In genomic region chr8:11136566-11136965, GRCm38 (mm10) we compare ENCODE assay signal across 31 mouse cellular contexts.
DNase-seq lines count a peak whose midpoint lies in the region; ATAC-seq lines count a peak whose summit lies in the region.
"Had no signal": no experiment of that assay in that cellular context is flagged by ENCODE, and none has a peak within 500 bp of the region (broad histone marks: within the 10 kb centered on the region; RNA-seq: fewer than 3 reads in every experiment).

No protein-coding gene starts in this region.

- H3K9ac ChIP-seq in embryonic facial prominence, embryonic 13.5 days = no peak overlapping the region
- H3K9ac ChIP-seq in hindbrain, embryonic 16.5 days (ENCODE audit: low read depth, low read length) = no peak overlapping the region
- H3K9ac ChIP-seq: forebrain, embryonic 12.5 days; heart, embryonic 13.5 days; intestine, embryonic 15.5 days; limb, embryonic 15.5 days; liver, embryonic 13.5 days; neural tube, embryonic 15.5 days had no signal

- peak; percentile 9 to 13 for DNase-seq in adrenal gland, postnatal 36 days
- DNase-seq in adrenal gland, postnatal 14 days = no peak
- peak; percentile 9 for DNase-seq in 416B (ENCODE audit: low read depth)
- DNase-seq in limb, embryonic 10.5 days (ENCODE audit: low spot score) = no peak
- no peak for DNase-seq in hindbrain, embryonic 10.5 days (ENCODE audit: low spot score)
- DNase-seq: cerebellum, adult 2 months; cerebellum, postnatal 14 days; gastrocnemius, postnatal 10 days; heart, postnatal 10 days; kidney, adult 2 months; kidney, postnatal 36 days; layer of hippocampus, postnatal 36 days; left cerebral cortex, postnatal 4 days; liver, embryonic 13.5 days; lung, adult 18-20 months; lung, postnatal 14 days; midbrain, embryonic 14.5 days; retina, postnatal 1 day; right cerebral cortex, postnatal 14 days; thymus, adult 2 months; thymus, postnatal 36 days had no signal

- no peak for ATAC-seq in embryonic facial prominence, embryonic 13.5 days (ENCODE audit: insufficient number of reproducible peaks, insufficient read depth, low FRiP score, low TSS enrichment, low read depth)
- no peak for ATAC-seq in hindbrain, embryonic 16.5 days
- ATAC-seq: hindbrain, postnatal 0 days; intestine, embryonic 15.5 days had no signal

- peak overlapping the region; percentile 90 for H3K27ac ChIP-seq in embryonic facial prominence, embryonic 13.5 days
- no peak overlapping the region for H3K27ac ChIP-seq in hindbrain, embryonic 16.5 days (ENCODE audit: low read depth, low read length)
- no peak overlapping the region for H3K27ac ChIP-seq in limb, embryonic 10.5 days
- no peak overlapping the region for H3K27ac ChIP-seq in hindbrain, embryonic 10.5 days
- H3K27ac ChIP-seq: forebrain, embryonic 12.5 days; heart, embryonic 13.5 days; hindbrain, postnatal 0 days; intestine, embryonic 15.5 days; limb, embryonic 15.5 days; liver, embryonic 13.5 days; neural tube, embryonic 15.5 days had no signal

- no peak overlapping the region for H3K4me3 ChIP-seq in embryonic facial prominence, embryonic 13.5 days
- no peak overlapping the region for H3K4me3 ChIP-seq in hindbrain, embryonic 16.5 days (ENCODE audit: low read length)
- H3K4me3 ChIP-seq in limb, embryonic 10.5 days = no peak overlapping the region
- H3K4me3 ChIP-seq in hindbrain, embryonic 10.5 days = no peak overlapping the region
- H3K4me3 ChIP-seq: erythroblast, embryonic 14.5 days; forebrain, embryonic 12.5 days; heart, embryonic 13.5 days; intestine, embryonic 15.5 days; limb, embryonic 15.5 days; liver, embryonic 13.5 days; neural tube, embryonic 15.5 days had no signal

- H3K36me3 ChIP-seq in embryonic facial prominence, embryonic 13.5 days = no peaks in the 10 kb centered on the region
- H3K36me3 ChIP-seq in hindbrain, embryonic 16.5 days (ENCODE audit: control insufficient read depth, insufficient read depth, low read length) = no peaks in the 10 kb centered on the region
- no peaks in the 10 kb centered on the region for H3K36me3 ChIP-seq in limb, embryonic 10.5 days
- no peaks in the 10 kb centered on the region for H3K36me3 ChIP-seq in hindbrain, embryonic 10.5 days
- H3K36me3 ChIP-seq: forebrain, embryonic 12.5 days; heart, embryonic 13.5 days; intestine, embryonic 15.5 days; limb, embryonic 15.5 days; liver, embryonic 13.5 days; neural tube, embryonic 15.5 days had no signal

- no peaks in the 10 kb centered on the region for H3K9me3 ChIP-seq in embryonic facial prominence, embryonic 13.5 days
- no peaks in the 10 kb centered on the region for H3K9me3 ChIP-seq in hindbrain, embryonic 16.5 days (ENCODE audit: control insufficient read depth, low read length)
- H3K9me3 ChIP-seq in limb, embryonic 10.5 days (replicated peaks) = no peaks in the 10 kb centered on the region
- no peaks in the 10 kb centered on the region for H3K9me3 ChIP-seq in hindbrain, embryonic 10.5 days
- H3K9me3 ChIP-seq: forebrain, embryonic 12.5 days; heart, embryonic 13.5 days; intestine, embryonic 15.5 days; limb, embryonic 15.5 days; liver, embryonic 13.5 days; neural tube, embryonic 15.5 days had no signal

- no peaks in the 10 kb centered on the region for H3K27me3 ChIP-seq in embryonic facial prominence, embryonic 13.5 days
- no peaks in the 10 kb centered on the region for H3K27me3 ChIP-seq in hindbrain, embryonic 16.5 days (replicated peaks; ENCODE audit: control insufficient read depth, insufficient read depth, low read length)
- no peaks in the 10 kb centered on the region for H3K27me3 ChIP-seq in limb, embryonic 10.5 days (ENCODE audit: low read depth, poor library complexity, severe bottlenecking)
- H3K27me3 ChIP-seq in hindbrain, embryonic 10.5 days (ENCODE audit: insufficient read depth, poor library complexity, severe bottlenecking) = no peaks in the 10 kb centered on the region
- H3K27me3 ChIP-seq: CH12.LX; heart, embryonic 13.5 days; intestine, embryonic 15.5 days; limb, embryonic 15.5 days; liver, embryonic 13.5 days; neural tube, embryonic 15.5 days had no signal

- no peak overlapping the region for H3K4me2 ChIP-seq in embryonic facial prominence, embryonic 13.5 days
- no peak overlapping the region for H3K4me2 ChIP-seq in hindbrain, embryonic 16.5 days (ENCODE audit: low read length)
- H3K4me2 ChIP-seq: forebrain, embryonic 12.5 days; heart, embryonic 13.5 days; intestine, embryonic 15.5 days; limb, embryonic 15.5 days; liver, embryonic 13.5 days; neural tube, embryonic 15.5 days had no signal

- 53% methylated on average over 4 of the region's 4 CpGs for WGBS in embryonic facial prominence, embryonic 13.5 days
- WGBS in hindbrain, embryonic 16.5 days = 89% methylated on average over 4 of the region's 4 CpGs
- 88% methylated on average over 4 of the region's 4 CpGs for WGBS in limb, embryonic 10.5 days
- WGBS in hindbrain, embryonic 10.5 days = 93% methylated on average over 4 of the region's 4 CpGs

- peaks cover 27% of the 10 kb centered on the region for H3K4me1 ChIP-seq in embryonic facial prominence, embryonic 13.5 days
- H3K4me1 ChIP-seq in hindbrain, embryonic 16.5 days (ENCODE audit: control insufficient read depth, insufficient read depth, low read depth, low read length) = no peaks in the 10 kb centered on the region
- no peaks in the 10 kb centered on the region for H3K4me1 ChIP-seq in limb, embryonic 10.5 days
- H3K4me1 ChIP-seq in hindbrain, embryonic 10.5 days (replicated peaks) = no peaks in the 10 kb centered on the region
- H3K4me1 ChIP-seq: forebrain, embryonic 12.5 days; heart, embryonic 13.5 days; intestine, embryonic 15.5 days; limb, embryonic 15.5 days; liver, embryonic 13.5 days; neural tube, embryonic 15.5 days had no signal

Comparison
In these comparisons a context has a peak if more than half of its experiments do, and no peak if none do; other contexts are left out.
1. DNase-seq: peak in adrenal gland, postnatal 36 days (2 of 2) and 416B (single experiment); none in adrenal gland, postnatal 14 days (single experiment), limb, embryonic 10.5 days (single experiment) and hindbrain, embryonic 10.5 days (single experiment).